Mouse (Mus musculus) liver, embryonic 13.5 days (tissue): ENCODE measurements around the gene Slco1a1. TPM values are rescaled to one million over a fixed set of nuclear protein-coding genes. Genes with fewer than 3 reads are reported as not detected.

ENCODE experiments used
- ATAC-seq: fragments of 200-750 bp; cut with Nextera tagmentation; 2 replicates; pipeline ENCODE4 v1.8.0; 2017; ENCODE audit warnings: low read depth, mild to moderate bottlenecking, moderate number of reproducible peaks, moderate library complexity
- DNase-seq: peaks from one replicate; pipeline ENCODE4 v3.0.0; 2022
- H3K27ac ChIP-seq: fragments of 300-500 bp; sonication (generic); 2 replicates; pipeline ENCODE4 v1.5.1; 2015; ENCODE audit warnings: moderate library complexity, mild to moderate bottlenecking, inconsistent platforms
- H3K27me3 ChIP-seq: fragments of 300-500 bp; sonication (generic); 2 replicates; pipeline ENCODE4 v1.6.1; 2015; ENCODE audit warnings: mild to moderate bottlenecking, inconsistent platforms
- H3K36me3 ChIP-seq: fragments of 300-500 bp; sonication (generic); 2 replicates; pipeline ENCODE4 v1.6.1; 2015; ENCODE audit warnings: mild to moderate bottlenecking, inconsistent platforms
- H3K4me1 ChIP-seq: fragments of 300-500 bp; sonication (generic); replicated peaks from 2 replicates; pipeline ENCODE4 v1.6.1; 2015; ENCODE audit warnings: inconsistent platforms
- H3K4me2 ChIP-seq: fragments of 300-500 bp; sonication (generic); 2 replicates; pipeline ENCODE4 v1.6.1; 2015; ENCODE audit warnings: inconsistent platforms, mild to moderate bottlenecking, moderate library complexity
- H3K4me3 ChIP-seq: fragments of 300-500 bp; sonication (generic); replicated peaks from 2 replicates; pipeline ENCODE4 v1.5.1; 2015; ENCODE audit warnings: mild to moderate bottlenecking, inconsistent platforms
- H3K9ac ChIP-seq: fragments of 300-500 bp; sonication (generic); 2 replicates; pipeline ENCODE4 v1.6.1; 2015; ENCODE audit warnings: mild to moderate bottlenecking, inconsistent platforms
- H3K9me3 ChIP-seq: fragments of 300-500 bp; sonication (generic); replicated peaks from 2 replicates; pipeline ENCODE4 v1.6.1; 2016; ENCODE audit warnings: inconsistent platforms
- WGBS: fragments of 180-500 bp; shearing (Covaris S2); methylation state at CpG from one replicate; pipeline ENCODE4 v1.1.7; 2015; ENCODE audit not compliant: insufficient replicate concordance; 5-methylcytosine and 5-hydroxymethylcytosine counted together
- polyA plus RNA-seq: library from polyadenylated mRNA; unstranded; fragments of >200 nt; fragmentation: Nextera tagmentation; extraction: Ambion mirVana; gene quantifications from 2 replicates; pipeline ENCODE4 v1.2.1, GENCODE M21; 2015

Slco1a1 gene
- polyA plus RNA-seq, 1 experiment from 2014 or later: not detected

DNA sequence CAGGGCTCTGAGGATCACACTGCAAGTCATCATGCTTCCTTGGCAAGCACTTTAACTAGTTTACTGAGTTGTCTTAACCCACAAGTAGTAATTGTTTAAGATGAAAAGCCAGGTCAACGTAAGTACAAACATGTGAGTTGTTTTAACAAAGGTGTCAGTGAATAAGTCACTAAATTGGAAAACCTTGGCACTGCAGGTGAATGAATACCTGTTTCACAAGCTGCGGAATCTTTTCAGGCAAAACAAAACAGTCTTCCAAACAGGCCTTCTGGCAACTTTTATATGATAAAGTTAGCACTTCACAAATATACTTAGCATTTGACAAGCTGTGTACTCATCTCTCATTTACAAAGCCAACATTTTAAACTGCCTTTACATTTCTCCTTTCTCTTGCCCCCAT, 75.1 kb downstream of the Slco1a1 start:
- DNase-seq (no peak), ATAC-seq (no peak)

DNA sequence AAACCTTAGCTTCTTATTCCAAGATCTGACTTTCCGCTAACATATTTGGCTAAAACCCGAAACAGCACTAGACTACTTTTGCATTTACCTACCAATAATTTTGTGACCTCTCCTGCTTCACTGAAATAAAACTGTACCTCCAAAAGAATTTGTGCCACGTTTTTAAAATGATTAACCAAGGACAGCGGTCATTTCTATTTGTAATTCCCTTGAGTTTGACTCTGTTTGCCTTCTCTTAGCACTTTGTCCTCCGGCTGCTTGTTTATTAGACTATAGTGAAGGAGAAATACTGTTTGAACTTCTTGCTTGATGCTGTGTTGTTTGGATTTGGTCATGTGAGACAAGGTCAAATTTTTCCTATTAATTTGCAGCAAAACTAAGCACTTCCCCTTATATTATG, 78.0 kb downstream of the Slco1a1 start:
- Histone ChIP-seq H3K36me3 (no peaks in the 10 kb centered on the region), H3K9ac (no peak overlapping the region), H3K4me2 (no peak overlapping the region), H3K9me3 (no peaks in the 10 kb centered on the region), H3K27me3 (no peaks in the 10 kb centered on the region), H3K27ac (0 out of 2 replicates have a peak overlapping the region, but pooled peaks have one; percentile 13), H3K4me1 (no peaks in the 10 kb centered on the region), H3K4me3 (no peak overlapping the region)
- ATAC-seq (no peak), DNase-seq (no peak)
- 59% methylated on average over 5 of the region's 5 CpGs for WGBS

More for the DNA sequence above, 75.1 kb downstream of the Slco1a1 start:
- H3K27ac ChIP-seq: no peak overlapping the region; the same call in 1 of the 2 replicates
- no peaks in the 10 kb centered on the region for H3K9me3 ChIP-seq
- no peak overlapping the region for H3K4me3 ChIP-seq
- no peak overlapping the region for H3K9ac ChIP-seq
- WGBS: 46% methylated on average over 2 of the region's 2 CpGs
- no peaks in the 10 kb centered on the region for H3K36me3 ChIP-seq
- H3K27me3 ChIP-seq: no peaks in the 10 kb centered on the region
- H3K4me1 ChIP-seq: no peaks in the 10 kb centered on the region
- no peak overlapping the region for H3K4me2 ChIP-seq

DNA sequence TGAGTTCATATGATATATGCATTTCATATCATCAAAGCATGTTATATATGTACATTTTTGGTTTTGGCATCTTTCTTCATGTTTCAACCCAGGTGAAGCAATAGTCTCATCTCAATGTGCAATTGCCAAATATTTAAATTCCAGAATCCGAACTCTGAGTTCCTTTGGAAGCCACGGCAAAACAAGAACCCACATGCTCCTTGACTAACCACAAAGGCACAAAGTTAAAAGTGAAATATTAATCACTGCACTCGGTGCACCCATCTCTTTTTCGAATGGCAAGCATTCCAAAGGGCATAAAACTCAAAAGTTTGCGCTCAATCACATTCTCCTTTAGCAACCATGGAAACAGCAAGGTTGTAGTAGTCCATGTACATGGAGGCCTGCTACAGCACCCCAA, 80.7 kb downstream of the Slco1a1 start:
- H3K27ac ChIP-seq: no peak overlapping the region
- H3K9me3 ChIP-seq: no peaks in the 10 kb centered on the region
- ATAC-seq (no peak), DNase-seq (no peak)
- H3K4me1 ChIP-seq: no peaks in the 10 kb centered on the region
- WGBS: 69% methylated on average over 5 of the region's 5 CpGs
- no peaks in the 10 kb centered on the region for H3K27me3 ChIP-seq
- no peak overlapping the region for H3K9ac ChIP-seq
- H3K36me3 ChIP-seq: no peaks in the 10 kb centered on the region
- no peak overlapping the region for H3K4me3 ChIP-seq
- H3K4me2 ChIP-seq: no peak overlapping the region

GRCm38 (mm10) chr6:141857735-141858531, 88.8 kb downstream of the Slco1a1 start:
- WGBS: 65% methylated on average over 8 of the region's 8 CpGs
- Histone ChIP-seq H3K4me2 (no peak overlapping the region), H3K36me3 (no peaks in the 10 kb centered on the region), H3K27ac (no peak overlapping the region), H3K9ac (no peak overlapping the region), H3K9me3 (no peaks in the 10 kb centered on the region), H3K4me3 (no peak overlapping the region), H3K4me1 (no peaks in the 10 kb centered on the region), H3K27me3 (no peaks in the 10 kb centered on the region)
- DNase-seq: no peak
- ATAC-seq: no peak

Other genes with a start within 250 kb of the Slco1a1 start
- not detected in 2 replicates for gene Gm5724, start 173.2 kb downstream of the Slco1a1 start, polyA plus RNA-seq
- not detected in 2 replicates for gene Slco1a4, start 90.8 kb downstream of the Slco1a1 start, polyA plus RNA-seq
- gene Gm6614, start 64.5 kb upstream of the Slco1a1 start, polyA plus RNA-seq: not detected in 2 replicates